Mouse (Mus musculus) adrenal gland, postnatal 25 days (tissue): ENCODE results near the gene Kctd4. TPM values are rescaled to one million over a fixed set of nuclear protein-coding genes. Genes with fewer than 3 reads are reported as not detected.

Experiments used
- DNase-seq: peaks from one replicate; pipeline ENCODE4 v3.0.0; 2021; ENCODE audit warnings: mixed read lengths
- total RNA-seq: library from RNA; stranded (reverse); gene quantifications from 2 replicates; pipeline ENCODE4 v1.2.3, GENCODE M21; 2021

The Kctd4 gene
- total RNA-seq, 1 experiment from 2014 or later = not detected

DNA sequence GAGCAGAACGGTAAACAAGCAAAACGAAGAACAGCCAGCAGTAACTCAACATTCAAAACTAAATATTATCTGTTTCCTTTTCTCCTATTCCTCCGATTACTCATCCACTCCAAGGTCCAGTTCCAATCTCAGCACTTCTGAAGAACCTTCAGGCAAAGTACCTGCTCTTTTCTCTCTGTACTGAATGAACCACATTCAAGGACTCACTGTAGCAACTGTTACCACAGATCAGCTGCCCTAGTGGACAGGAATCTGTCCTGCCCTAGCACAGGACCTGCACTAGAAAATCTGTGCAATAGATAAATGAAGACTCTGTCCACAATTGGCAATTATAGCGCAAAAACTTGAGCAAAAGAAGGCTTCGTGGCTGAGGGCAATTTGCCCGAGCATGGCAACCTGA is 36.1 kb downstream of the Kctd4 start:
- no peak for DNase-seq

- DNase-seq = no peak
Observed at GRCm38 (mm10) chr14:75992371-75992770, 37.6 kb downstream of the Kctd4 start.

DNA sequence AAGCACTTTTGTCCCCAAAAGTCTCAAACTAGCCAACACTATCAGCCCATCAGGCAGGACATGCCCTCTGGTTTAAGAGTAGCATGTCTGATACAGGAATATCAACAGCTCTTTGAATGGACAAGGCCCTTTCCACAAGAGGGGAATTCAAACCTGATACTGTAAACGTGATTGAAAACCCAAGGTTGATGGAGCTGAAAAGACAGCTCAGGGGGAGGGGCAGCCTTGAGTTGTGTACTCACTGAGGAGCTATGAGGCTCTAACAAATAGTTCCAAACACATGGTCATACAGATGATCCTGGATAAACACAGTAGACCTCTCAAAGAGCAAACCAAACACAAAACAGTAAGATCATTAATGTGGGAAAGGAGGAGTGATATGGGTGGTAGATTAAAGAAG is 43.3 kb downstream of the Kctd4 start:
- no peak for DNase-seq

GRCm38 (mm10) chr14:76001781-76002180 is 47.0 kb downstream of the Kctd4 start:
- DNase-seq = no peak

DNA sequence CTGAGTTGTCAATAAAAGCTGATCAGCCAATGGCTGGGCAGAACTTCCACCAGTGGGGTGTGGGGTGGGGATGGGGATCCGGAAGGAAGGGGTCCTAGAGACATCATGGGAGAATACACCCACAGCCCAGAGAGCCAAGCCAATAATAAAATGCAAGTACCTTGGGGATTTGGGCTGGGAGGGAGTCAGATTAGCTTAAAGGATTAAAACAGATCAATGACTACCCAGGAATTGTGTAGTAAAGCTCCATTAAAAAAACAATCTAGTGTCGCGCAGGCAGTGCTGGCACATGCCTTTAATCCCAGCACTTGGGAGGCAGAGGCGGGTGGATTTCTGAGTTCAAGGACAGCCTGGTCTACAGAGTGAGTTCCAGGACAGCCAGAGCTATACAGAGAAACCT is 50.2 kb downstream of the Kctd4 start:
- no peak for DNase-seq

GRCm38 (mm10) chr14:76008174-76008573 is 53.4 kb downstream of the Kctd4 start:
- DNase-seq = no peak

DNA sequence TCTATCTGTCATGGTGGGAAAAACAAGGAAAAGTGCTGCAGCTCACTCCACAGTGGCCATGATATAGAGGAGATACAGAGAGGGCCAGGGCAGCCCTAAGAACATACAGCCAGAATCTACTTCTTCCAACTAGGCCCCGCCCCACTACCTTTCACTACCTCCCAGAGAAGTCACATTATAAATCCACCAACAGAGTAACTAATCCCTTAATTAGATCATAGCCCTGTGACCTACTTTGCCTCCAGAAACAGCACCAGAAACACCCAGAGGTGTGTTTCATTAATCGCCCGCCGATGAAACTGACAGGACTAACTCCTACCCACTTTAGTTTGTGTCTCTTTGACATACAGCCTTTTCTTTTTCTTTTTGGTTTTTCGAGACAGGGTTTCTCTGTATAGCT is 54.4 kb downstream of the Kctd4 start:
- no peak for DNase-seq

GRCm38 (mm10) chr14:76010102-76011061 is 55.6 kb downstream of the Kctd4 start, which contains the start of gene Gtf2f2:
TSS of gene Gtf2f2 (minus strand) at chr14:76010865.
- peak; percentile 95 for DNase-seq

DNA sequence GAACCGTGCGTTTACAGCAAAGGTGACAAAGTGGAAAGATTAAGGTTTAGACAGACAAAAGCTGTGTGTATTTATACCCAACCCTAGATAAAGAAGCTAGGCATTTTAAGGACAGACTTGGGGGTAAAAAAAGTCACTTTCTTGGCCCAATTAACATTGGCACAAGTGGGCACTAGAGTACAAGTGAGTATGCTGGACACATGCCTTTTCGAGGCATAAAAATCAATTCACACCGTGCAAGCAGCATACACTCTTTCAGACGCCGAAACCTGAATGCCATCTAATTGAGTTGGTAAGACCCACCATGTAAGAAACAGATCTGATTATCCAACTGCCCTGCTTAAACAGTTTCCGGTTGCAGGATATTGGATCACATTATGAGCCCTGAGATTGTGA is 56.3 kb downstream of the Kctd4 start:
- no peak for DNase-seq

GRCm38 (mm10) chr14:76014331-76014730 is 59.5 kb downstream of the Kctd4 start:
- DNase-seq = no peak

Other genes starting within 250 kb of the Kctd4 start
- 24.9 and 29.8 TPM in 2 replicates for gene Cog3, start 200.5 kb upstream of the Kctd4 start, total RNA-seq
- 246 and 276 TPM in 2 replicates for gene Slc25a30, start 168.0 kb upstream of the Kctd4 start, total RNA-seq
- gene Tpt1, start 109.9 kb upstream of the Kctd4 start, total RNA-seq = 2,613 and 2,647 TPM in 2 replicates
- 22.7 and 24.3 TPM in 2 replicates for gene Gtf2f2, start 55.9 kb downstream of the Kctd4 start, total RNA-seq
- gene Gpalpp1, start 155.8 kb downstream of the Kctd4 start, total RNA-seq = 19.3 and 22.3 TPM in 2 replicates
- gene Nufip1, start 155.9 kb downstream of the Kctd4 start, total RNA-seq = 8.1 and 8.6 TPM in 2 replicates